Mouse (Mus musculus) ES-E14 (cell line): ENCODE measurements around the gene Mrpl38.

Experiments
- CHD2 ChIP-seq: IDR thresholded peaks from 2 replicates; pipeline ENCODE4 v1.6.1; 2014; ENCODE audit warnings: mild to moderate bottlenecking, low read depth, low read length, inconsistent platforms
- ZNF384 ChIP-seq: IDR thresholded peaks from 2 replicates; pipeline ENCODE4 v1.6.1; 2012; ENCODE audit warnings: low read depth, low read length, inconsistent platforms

DNA sequence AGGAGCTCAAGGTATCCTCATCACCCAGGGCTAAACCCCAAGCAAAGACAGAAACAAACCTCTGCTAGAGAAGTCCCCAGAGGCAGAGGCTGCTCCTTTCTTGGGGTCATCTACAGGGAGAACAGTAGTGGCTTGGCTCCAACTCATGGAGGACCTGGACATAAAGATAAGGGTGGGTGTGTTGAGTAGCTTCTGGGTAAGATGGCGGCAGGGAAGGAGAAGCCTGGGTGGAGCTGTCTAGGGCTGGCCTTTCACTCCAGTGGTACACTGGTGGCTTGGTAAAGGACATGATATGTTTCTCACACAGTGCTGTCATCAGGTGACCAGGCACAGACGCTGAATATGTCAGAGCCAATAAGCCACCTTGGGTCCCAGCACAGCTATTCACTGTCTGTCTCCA, 12.3 kb upstream of the Mrpl38 start:
- TF ChIP-seq ZNF384 (no peak), CHD2 (no peak)
